21 mouse cellular contexts compared by ENCODE assay signal in genomic region chr3:63665307-63665706, GRCm38 (mm10).
DNase-seq lines count a peak whose midpoint lies in the region; ATAC-seq lines count a peak whose summit lies in the region.
"Had no signal": no experiment of that assay in that cellular context is flagged by ENCODE, and none has a peak within 500 bp of the region (broad histone marks: within the 10 kb centered on the region; RNA-seq: fewer than 3 reads in every experiment).

No protein-coding gene starts in this region.

- H3K27ac ChIP-seq in midbrain, embryonic 11.5 days (ENCODE audit: low read depth, low read length): no peak overlapping the region
- H3K27ac ChIP-seq in midbrain, embryonic 13.5 days: no peak overlapping the region
- H3K27ac ChIP-seq in neural tube, embryonic 15.5 days (replicated peaks): no peak overlapping the region
- H3K27ac ChIP-seq: heart, adult 2 months; heart, embryonic 10.5 days; heart, embryonic 13.5 days; hindbrain, embryonic 14.5 days; intestine, embryonic 15.5 days had no signal

- H3K36me3 ChIP-seq in midbrain, embryonic 11.5 days (ENCODE audit: control insufficient read depth, insufficient read depth, low read length): no peaks in the 10 kb centered on the region
- no peaks in the 10 kb centered on the region for H3K36me3 ChIP-seq in midbrain, embryonic 13.5 days
- no peaks in the 10 kb centered on the region for H3K36me3 ChIP-seq in neural tube, embryonic 15.5 days
- H3K36me3 ChIP-seq: heart, embryonic 10.5 days; heart, embryonic 13.5 days; intestine, embryonic 15.5 days had no signal

- peak; percentile 38; the same call in 1 of the 2 replicates for ATAC-seq in frontal cortex, adult (ENCODE audit: low TSS enrichment)
- ATAC-seq in midbrain, embryonic 11.5 days (ENCODE audit: low FRiP score): no peak
- no peak for ATAC-seq in midbrain, embryonic 13.5 days
- ATAC-seq in granulocyte monocyte progenitor cell, adult 5-6 weeks (replicated peaks; ENCODE audit: poor library complexity, severe bottlenecking): peak; percentile 91
- ATAC-seq in neural tube, embryonic 15.5 days (ENCODE audit: low FRiP score): no peak
- ATAC-seq: CD4-positive, CD25-positive, alpha-beta regulatory T cell, adult 4 months; intestine, embryonic 15.5 days had no signal

- H3K9ac ChIP-seq in midbrain, embryonic 11.5 days (ENCODE audit: low read length): no peak overlapping the region
- no peak overlapping the region for H3K9ac ChIP-seq in midbrain, embryonic 13.5 days (replicated peaks)
- H3K9ac ChIP-seq in neural tube, embryonic 15.5 days (replicated peaks): no peak overlapping the region
- H3K9ac ChIP-seq: heart, embryonic 13.5 days; hindbrain, embryonic 14.5 days; intestine, embryonic 15.5 days had no signal

- 83% methylated on average over 3 of the region's 3 CpGs for WGBS in midbrain, embryonic 11.5 days
- whole genome bisulfite sequencing in midbrain, embryonic 13.5 days: 78% methylated on average over 3 of the region's 3 CpGs
- 77% methylated on average over 3 of the region's 3 CpGs for WGBS in neural tube, embryonic 15.5 days

- no peaks in the 10 kb centered on the region for H3K27me3 ChIP-seq in midbrain, embryonic 11.5 days (ENCODE audit: control insufficient read depth, insufficient read depth, low read length)
- no peaks in the 10 kb centered on the region for H3K27me3 ChIP-seq in midbrain, embryonic 13.5 days
- H3K27me3 ChIP-seq in neural tube, embryonic 15.5 days (replicated peaks): no peaks in the 10 kb centered on the region
- H3K27me3 ChIP-seq: heart, embryonic 13.5 days; intestine, embryonic 15.5 days had no signal

- intact Hi-C loops in left cerebral cortex, postnatal 36 days (cut with DNase I): no loop called here

- H3K4me2 ChIP-seq in midbrain, embryonic 11.5 days: no peak overlapping the region
- H3K4me2 ChIP-seq in midbrain, embryonic 13.5 days (replicated peaks): no peak overlapping the region
- H3K4me2 ChIP-seq in neural tube, embryonic 15.5 days: no peak overlapping the region
- H3K4me2 ChIP-seq: heart, embryonic 13.5 days; hindbrain, embryonic 14.5 days; intestine, embryonic 15.5 days had no signal

- no peaks in the 10 kb centered on the region for H3K4me1 ChIP-seq in midbrain, embryonic 11.5 days (ENCODE audit: control insufficient read depth, insufficient read depth, low read length)
- H3K4me1 ChIP-seq in midbrain, embryonic 13.5 days (replicated peaks): no peaks in the 10 kb centered on the region
- peaks cover 7% of the 10 kb centered on the region for H3K4me1 ChIP-seq in neural tube, embryonic 15.5 days
- H3K4me1 ChIP-seq: intestine, embryonic 15.5 days had no signal

- DNase-seq in frontal cortex, postnatal 14 days (ENCODE audit: low spot score in 2 of 2): no peak
- peak; percentile 37 for DNase-seq in midbrain, embryonic 11.5 days (ENCODE audit: low spot score, missing footprints)
- no peak for DNase-seq in left cerebral cortex, postnatal 36 days (ENCODE audit: low spot score in 2 of 2)
- DNase-seq: adrenal gland, adult 2 months; adrenal gland, postnatal 14 days; cerebellum, adult 11-12 months; cerebellum, adult 8-10 months; cerebellum, postnatal 36 days; gastrocnemius, postnatal 25 days; heart, adult 2 months; heart, postnatal 14 days; heart, postnatal 4 days had no signal

- H3K4me3 ChIP-seq in midbrain, embryonic 11.5 days (ENCODE audit: low read depth, low read length): no peak overlapping the region
- no peak overlapping the region for H3K4me3 ChIP-seq in midbrain, embryonic 13.5 days (replicated peaks)
- H3K4me3 ChIP-seq in neural tube, embryonic 15.5 days (replicated peaks): no peak overlapping the region
- H3K4me3 ChIP-seq: heart, adult 2 months; heart, embryonic 10.5 days; heart, embryonic 13.5 days; intestine, embryonic 15.5 days had no signal

- no peaks in the 10 kb centered on the region for H3K9me3 ChIP-seq in midbrain, embryonic 11.5 days (ENCODE audit: control insufficient read depth, low read length)
- H3K9me3 ChIP-seq in midbrain, embryonic 13.5 days: no peaks in the 10 kb centered on the region
- H3K9me3 ChIP-seq in neural tube, embryonic 15.5 days (replicated peaks): no peaks in the 10 kb centered on the region
- H3K9me3 ChIP-seq: heart, embryonic 10.5 days; heart, embryonic 13.5 days; intestine, embryonic 15.5 days had no signal

Comparison
In these comparisons a context has a peak if more than half of its experiments do, and no peak if none do; other contexts are left out.
1. ATAC-seq: peak in frontal cortex, adult (single experiment) and granulocyte monocyte progenitor cell, adult 5-6 weeks (single experiment); none in midbrain, embryonic 11.5 days (single experiment), midbrain, embryonic 13.5 days (single experiment) and neural tube, embryonic 15.5 days (single experiment).